Mouse (Mus musculus) c-Kit-positive CD71-positive TER-119-positive erythroid progenitor cells, embryonic 14.5 days (primary cell): ENCODE data around the gene Tbcd.

Experiments
- DNase-seq: peaks from one replicate; pipeline ENCODE4 v3.0.0-alpha.2; 2013; ENCODE audit warnings: low spot score

Gene Tbcd

DNA sequence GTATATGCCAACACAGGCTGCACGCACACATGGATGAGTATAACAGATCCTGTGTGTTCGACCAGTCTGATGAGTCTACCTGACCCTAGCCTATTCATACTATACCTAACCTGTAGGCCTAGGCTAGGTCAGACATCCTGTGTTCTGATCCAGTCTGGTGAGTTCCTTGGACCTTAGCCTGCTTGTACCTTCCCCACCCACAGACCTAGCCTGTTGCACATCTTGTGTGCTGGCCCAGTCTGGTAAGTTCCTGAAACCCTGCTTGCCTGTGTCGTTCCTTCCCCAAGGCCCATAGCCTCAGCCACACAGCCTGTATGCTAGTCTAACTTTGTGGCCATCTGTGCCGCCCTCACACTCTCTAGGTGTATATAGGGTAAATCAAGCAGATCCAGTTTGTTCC, 112.5 kb downstream of the Tbcd start:
- no peak for DNase-seq

DNA sequence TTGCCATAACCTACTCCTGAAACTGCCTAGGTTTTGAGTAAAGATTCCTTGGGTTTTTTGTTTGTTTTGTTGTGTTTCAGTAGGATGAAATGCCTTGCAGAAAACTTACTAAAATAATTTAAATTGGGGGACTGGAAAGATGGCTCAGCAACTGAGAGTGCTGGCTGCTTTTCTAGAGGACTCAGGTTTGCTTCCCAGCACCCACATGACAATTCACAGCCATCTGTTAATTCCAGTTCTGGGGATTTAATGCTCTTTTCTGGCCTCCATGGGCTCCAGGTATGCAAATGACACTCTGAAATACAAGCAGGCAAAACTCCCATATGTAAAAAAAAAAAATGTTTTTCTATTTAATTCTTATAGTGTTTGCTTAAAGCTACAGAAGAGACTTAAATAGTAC, 130.1 kb downstream of the Tbcd start:
- no peak for DNase-seq

DNA sequence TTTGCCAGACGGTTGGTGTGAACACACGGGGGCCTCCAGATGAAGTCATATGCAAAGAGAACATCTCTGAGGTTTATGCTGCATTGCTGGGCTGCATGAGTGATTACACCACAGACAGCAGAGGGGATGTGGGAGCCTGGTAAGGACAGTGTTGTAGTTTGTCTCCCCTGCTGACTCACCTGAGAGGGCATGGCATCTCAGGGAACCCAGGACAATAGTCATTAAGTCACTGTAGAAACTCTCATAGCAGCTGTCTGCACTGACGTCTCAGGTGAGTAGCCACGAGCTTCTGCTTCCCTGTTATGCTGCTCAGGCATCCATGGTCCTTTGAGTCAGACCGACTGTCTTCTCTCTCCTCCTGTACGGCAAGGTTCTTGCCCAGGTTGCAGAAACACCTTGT, 145.5 kb downstream of the Tbcd start:
- no peak for DNase-seq

DNA sequence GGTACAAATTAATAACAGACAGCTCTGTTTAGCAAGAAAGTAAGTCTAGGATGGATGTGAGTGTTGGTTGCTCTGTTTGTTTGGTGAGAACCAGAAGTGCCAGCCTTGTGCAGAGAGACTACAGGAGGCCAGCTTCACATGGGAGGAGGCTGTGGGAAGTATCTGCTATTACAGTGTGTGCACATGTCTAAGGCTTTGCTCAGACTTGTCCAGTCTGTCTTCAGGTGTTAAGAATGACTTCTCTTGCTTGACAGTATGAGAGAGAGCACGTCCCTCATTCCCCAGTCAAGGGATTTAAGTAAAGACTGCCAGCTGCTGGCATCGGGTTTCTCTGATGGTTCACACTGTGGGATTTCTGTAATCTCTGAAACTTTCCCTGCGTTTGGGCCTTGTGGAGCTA, 149.7 kb downstream of the Tbcd start:
- DNase-seq = no peak

DNA sequence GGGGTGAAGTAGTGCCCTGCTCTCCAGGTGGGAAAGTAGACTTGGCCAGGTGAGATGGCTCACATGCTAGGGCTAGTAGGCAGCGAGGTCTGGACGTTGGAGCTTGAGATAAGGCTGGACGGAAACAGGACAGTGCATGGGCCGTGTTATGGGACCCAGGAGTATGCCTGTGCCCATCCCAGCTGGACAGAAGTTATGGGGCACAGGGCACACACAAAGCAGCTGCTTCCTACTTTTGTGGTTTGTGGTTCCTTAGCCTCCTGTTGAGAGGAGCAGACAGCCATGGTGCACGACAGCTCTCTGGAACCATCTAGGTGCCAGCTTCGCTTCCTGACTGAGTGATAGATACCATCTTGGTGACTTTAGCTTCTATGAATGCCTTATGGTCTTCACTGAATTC, 153.9 kb downstream of the Tbcd start:
- DNase-seq = no peak

DNA sequence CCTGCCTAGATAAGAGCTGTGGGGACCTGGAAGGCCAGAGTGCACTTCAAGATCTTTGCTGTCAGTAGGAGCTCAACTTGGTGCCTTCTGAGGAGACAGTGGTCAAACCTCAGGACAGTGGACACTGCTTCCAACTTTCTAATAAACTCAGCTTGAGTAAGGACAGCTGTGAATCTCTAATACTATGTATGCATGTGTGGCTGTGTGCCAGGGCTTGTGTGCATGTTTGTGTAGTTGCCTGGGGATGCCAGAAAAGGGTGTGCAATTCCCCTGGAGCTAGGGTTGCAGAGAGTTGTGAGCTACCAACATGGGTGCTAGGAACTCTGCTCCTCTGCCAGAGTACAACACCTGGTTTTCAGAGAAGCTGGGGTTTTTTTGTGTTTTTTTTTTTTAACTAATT, 159.2 kb downstream of the Tbcd start:
- DNase-seq = no peak

DNA sequence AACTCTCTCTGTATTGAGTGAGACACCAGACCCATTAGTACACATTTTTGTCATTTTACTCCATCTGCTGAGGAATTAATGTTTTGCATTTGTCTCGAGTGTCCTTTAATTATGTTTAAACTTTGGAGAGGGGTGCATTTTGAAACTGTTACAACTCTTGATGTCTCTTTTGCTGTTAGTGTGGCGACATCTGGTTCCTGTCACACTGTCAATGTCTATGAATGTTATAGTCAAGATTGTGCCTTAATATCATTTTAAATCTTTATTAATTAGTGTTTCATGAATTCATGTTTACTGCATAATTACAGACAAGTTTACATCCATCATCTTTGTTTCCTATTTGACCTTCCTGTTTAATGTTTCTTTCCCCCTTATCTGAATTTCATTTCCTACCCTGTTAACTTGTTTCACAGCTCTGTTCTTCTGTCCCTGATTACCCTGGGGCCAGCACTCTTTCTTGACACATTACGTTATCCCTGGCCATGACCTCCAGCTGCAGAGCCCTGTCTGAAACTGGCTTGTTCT, 164.3 kb downstream of the Tbcd start:
- DNase-seq = no peak

DNA sequence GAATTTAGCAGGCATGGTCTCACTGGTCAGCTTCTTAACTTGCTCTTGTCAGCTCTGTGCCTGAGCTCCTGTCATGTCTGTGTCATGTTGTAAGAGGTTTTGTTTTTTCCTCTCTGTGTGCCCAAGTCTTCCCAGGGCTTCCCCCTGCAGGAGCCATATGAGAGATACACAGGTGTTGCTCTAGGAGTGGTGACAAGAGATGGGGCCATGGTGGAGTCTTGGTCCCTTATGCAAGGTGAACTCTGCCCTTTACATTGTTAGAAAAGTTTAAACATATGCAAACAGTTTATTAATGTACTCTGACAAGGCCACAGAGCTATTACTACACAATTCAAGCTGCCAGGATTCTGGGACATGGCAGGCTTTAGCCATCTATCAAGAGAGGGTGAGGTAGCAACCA, 164.8 kb downstream of the Tbcd start:
- DNase-seq = no peak

DNA sequence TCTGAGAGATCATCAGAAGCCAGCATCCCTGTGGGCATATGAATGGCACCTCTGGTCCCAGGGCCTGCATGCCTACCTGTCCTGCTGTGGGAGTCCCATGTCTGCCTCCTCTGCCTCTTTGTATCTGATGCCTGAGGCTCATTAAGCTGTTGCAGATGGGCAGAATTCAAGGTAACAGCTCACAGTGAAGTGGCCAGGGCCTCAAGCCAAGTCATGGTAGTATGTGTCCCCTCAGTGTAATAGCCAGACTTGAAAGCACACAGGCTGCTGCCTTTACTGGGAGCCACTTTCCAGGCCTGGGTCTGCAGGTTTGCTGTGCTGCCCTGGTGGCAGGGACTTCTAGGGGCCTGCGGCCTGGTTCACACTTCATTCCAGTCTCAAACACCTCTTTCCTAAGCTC, 165.6 kb downstream of the Tbcd start:
- no peak for DNase-seq

DNA sequence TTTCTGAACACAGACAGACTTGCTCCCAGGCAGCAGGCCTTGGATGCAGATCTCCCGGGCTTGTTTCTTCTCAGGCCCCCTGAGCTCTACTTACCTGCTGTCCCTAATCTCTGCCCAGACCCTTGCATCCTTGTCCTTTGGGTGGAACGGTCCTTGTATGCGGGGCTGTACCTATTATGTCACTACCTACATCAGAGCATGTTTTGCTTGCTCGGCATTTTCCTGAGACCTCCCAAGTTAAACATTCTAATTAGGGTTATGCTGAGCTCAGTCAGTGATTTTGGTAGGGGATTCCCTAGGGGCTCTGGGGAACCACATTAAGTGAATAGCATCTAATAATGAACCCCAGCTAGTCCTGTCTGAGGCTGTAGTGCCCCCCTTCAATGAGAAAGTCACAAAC, 173.3 kb downstream of the Tbcd start:
- DNase-seq = no peak

DNA sequence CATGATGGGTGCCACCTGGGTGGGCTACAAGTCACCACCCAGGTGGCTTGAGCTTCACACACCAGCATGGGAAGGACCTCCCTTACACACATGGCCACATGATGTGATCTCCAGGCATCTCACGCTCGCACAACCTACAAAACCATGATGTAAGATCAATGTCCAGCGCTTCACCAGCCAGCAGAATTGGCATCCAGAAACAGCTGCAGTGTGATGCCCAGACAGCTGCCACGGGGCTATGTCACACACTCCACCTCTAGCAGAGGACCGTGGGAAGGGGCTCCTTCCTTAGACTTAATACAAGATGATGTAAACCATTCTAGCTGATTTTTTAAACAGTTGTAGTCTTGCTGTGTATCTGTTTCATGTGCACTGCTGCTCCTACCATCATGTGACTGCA, 175.8 kb downstream of the Tbcd start:
- DNase-seq = no peak

DNA sequence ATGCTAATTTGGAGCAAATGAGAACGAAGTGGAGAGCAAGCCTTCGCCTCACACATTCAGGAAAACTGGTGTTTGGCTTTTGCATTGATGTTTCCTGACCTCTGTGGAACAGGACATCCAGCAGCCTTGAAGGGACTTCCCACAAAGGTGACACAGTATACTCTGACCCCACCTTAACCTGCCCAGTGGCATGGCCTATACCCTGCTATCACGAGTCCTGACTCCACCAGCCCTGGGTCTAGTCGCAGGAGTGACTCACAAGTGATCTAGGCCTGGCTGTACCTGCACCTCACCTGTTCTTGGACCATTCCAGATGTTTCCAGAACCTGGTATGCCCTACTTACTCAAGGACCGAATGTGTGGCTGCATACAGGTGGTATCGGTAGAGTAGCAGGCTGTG, 177.8 kb downstream of the Tbcd start:
- DNase-seq = no peak

DNA sequence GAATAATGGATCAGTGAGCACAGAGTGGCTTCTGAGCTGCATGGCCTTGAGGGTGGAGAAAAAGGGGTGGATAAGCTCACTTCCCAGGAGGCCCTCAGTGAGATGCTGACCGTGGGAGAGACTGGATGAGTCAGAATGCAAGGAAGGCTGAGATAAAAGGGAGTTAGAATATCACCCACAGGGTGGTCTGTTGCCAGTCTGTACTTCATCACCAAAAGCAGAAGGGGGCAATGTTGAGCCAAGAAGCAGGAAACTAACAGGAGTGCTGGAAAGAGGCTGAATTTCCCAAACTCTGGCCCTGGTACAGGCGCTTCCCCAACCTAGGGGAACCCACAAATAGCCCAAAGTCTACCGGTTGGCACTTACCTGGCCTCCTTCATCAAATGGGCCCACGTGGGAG, 178.7 kb downstream of the Tbcd start:
- no peak for DNase-seq

DNA sequence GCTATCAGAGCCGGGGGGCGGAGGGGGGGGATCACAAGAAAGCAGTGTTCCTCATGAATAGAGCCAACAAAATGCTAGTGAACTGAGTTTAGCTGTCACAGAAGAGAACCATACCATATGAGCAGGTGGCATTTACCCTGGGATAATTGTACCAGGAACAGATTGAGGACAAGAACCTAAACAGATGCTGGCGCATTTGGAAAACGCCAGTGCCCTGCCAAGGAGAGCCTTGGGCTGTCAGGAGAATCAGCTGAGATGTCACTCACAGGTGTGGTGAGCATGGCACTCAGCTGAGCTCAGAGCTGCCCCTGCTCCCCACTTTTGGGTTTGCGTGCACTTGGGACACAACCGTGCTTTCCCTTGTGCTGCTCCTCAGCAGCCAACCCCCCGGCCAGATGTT, 179.7 kb downstream of the Tbcd start:
- no peak for DNase-seq

DNA sequence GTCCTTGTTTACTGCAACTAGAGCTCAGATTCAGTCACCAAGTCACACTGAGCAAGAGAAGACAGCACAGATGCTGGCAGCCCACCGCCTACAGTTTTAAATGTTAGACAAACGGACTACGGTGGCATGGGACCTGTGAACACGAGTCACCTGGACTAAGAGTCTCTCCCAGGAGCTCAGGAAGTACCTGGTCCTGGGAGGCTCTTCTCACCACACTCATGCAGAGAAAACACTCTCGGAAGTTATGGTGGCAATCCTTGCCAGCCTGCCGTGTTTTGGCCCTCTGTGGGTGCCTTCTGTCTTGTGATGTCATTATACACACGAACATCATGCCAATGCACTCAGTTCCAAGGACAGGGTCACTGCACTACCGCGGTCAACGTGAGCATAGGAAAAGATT, 184.9 kb downstream of the Tbcd start:
- no peak for DNase-seq

DNA sequence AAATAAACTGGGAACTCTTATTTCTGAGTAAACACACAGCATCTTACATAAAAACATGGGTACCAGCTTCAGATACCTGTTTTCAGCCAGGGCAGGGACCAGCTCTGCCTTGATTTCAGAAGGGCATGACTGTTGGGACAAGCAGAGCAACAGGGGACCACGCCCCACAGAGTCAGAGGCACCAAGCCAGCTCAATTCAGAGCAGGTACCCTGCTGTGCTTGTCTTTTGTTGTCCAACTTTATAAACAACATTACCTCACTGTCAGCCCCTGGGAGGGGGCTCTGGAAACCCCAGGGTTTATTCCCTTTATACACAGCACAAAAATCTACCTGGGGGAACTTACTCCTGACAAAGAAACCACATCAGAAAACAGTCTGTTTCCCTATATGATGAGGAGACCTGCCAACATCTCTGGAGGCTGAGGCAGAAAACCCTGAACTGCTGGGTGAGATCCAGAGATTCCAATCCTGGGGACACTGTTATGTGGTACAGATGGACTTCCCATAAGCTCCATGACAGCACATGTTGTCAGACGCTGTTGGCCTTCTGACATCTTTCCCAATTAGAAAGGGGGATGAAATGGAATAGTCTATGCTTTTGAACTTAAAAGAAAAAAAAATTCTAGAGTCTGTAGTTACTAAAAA, 189.9 kb downstream of the Tbcd start:
- no peak for DNase-seq

DNA sequence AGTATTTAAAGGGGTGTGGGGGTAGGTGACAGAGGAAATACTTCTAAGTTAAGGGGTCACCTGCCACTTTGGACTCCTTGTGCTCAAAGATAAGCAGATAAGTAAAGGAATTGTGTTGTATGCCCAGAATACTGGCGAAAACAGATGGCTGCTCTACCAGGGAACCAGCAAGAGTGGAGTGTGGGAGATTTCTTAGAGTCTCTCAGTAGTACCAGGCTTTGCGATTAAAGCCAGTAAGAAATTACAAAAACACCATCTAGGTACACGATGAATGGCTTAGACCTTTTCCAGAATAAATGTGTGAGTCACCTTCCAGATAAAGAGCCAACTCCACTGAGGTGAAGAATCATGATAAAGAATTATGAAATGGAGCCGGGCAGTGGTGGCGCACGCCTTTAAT, 193.6 kb downstream of the Tbcd start:
- no peak for DNase-seq

DNA sequence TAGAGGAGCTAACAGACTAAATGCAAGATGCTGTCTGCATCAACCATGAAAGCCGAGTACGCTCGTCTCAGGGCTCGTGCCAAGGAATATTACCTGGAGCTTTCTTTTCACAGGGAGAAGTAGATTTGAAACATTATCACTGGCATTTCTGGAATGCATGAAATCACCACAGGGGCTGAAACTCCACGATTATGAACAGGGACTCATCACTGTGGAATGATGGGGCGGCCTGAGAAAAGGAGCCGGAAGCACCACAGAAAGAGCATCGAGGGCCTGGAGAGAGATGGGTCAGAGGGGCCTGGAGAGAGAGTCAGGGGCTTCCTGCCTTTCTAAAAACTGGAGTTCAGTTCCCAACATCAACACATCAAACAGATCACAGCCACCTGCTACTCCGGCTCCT, 195.6 kb downstream of the Tbcd start:
- no peak for DNase-seq

DNA sequence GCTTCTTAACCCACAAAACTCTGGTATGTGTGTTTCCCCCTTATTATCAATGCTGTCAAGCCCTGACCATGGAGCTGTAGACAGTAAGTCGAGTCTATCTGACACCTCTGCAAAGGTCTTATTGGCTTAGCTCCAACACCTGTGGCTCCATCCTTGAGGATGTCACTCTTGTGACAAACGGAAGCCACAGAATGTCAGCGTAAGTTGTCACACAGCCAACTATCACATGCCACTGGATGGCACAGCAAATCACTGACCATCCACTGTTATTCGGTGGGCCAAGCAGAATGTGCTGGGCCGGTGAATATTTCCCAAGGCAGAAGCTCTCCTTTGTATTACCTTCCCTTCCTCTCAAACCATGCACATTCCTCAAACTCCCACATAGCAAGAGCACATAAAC, 196.4 kb downstream of the Tbcd start:
- no peak for DNase-seq

DNA sequence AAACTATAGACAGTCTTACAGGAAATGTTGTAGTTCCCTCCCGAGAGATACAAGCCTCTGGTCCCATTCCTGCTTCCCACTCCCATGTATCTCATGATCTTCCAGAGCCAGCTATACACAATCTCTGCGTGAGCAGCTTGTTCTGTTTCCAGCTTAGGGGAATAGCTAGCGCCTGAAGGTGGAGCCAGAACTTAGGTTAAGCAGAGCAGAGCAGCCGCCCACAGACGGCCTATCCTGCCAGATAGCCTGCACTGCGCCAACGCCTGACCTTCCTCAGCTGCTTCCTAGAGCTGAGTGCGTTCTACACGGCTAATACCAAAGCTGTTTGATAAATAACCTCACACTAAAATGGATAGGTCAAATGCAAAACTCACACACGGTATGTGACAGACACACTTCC, 198.2 kb downstream of the Tbcd start:
- DNase-seq = no peak

DNA sequence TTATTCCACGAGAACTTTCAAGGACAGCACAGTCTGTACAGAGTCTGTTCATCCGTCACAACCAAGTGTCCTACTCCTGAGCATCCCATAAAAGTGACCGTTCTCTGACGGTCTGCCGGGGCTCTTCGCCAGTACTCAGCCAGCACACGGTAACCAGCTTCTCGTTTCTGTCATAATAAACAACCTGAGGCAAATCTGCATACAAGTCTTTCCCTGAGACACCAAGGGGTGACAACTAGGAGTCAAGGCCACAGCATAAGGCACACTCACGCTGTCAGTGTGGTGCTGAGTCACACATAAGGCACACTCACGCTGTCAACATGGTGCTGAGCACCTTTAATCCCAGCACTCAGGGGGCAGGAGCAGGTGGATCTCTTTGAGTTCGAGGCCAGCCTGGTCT, 198.9 kb downstream of the Tbcd start:
- DNase-seq = no peak

DNA sequence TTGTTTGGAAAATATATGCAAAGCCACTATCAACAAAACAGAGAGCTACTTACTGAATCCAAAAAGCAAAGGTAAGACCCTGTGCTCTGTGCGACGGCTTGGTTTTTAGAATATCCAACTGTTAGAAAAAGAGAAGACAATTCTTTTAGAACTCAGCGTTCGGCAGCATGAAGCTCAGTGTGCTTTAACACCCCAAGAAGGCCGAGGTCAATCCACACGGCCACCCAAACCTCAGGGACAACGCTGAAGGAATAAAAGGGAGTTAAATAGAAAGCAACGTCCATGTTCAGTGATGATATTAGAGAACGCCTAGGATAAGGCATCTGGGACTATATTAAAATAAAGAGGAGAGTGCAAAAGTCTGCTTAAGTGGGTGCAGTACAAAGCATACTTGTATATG, 199.8 kb downstream of the Tbcd start:
- no peak for DNase-seq

DNA sequence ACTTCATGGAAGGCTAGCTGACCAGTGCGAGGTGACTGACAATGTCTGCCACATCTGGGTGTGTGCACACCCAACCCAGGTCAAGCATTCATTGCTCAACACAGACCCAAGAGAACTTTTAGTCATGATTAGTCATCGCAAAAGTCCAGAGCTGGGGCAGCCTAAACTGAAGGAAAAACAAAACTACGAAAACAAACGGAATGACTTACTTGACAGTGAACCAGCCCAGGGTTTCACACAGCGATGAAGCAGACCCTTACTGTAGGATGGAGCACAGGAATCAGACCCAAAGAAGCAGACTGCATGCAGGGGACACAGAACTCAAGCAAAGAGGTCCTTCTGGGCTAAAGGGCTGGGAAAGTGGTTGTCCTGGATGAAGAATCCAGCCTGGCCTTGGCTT, 200.2 kb downstream of the Tbcd start:
- no peak for DNase-seq

DNA sequence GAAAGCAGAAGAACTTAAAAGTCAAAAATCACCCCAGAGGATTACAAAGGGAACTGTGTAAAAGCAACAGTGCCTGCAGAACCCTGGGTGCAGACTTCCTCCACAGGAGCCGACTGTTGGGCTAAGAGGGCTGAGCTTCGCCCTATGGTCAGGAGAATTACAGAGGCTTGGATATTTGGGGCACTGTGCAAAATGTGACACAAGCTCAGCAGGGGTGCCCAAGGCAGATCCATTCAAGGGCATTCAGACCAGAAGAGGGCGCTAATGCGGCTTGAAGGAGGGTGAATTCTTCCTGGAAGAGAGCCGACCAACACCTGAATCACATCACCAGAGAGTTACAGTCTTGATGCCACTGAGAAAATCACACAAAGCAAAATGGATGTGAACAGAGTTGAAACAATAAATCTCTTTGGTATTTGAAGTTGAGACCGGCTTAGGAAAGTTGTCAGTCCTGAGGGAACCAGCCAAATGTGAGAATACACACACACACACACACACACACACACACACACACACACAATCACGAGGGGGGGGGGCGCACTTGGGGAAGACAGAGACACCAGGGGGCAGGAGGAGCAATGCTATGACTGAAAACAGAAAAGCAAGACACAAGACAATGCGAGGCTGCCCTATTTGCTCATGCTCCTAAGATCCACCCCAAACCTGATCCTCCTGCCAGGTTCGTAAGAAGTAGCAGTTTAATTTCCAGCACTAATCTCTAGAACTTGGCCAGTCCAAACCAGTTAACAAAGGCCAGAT, 201.0 kb downstream of the Tbcd start:
- peak; percentile 47 for DNase-seq
